Mouse (Mus musculus) cerebellum, adult 2 months (tissue): ENCODE results near the gene Lcn3. TPM values are rescaled to one million over a fixed set of nuclear protein-coding genes. Genes with fewer than 3 reads are reported as not detected.
"Not testable (repeated sequence)": the region's sequence is repeated elsewhere in the genome, so short reads cannot be mapped to it uniquely, and the experiment has no call there.

ENCODE experiments used
- DNase-seq, 2 experiments: peaks; one replicate each; pipeline ENCODE4 v3.0.0; 2021
- H3K27ac ChIP-seq: fragments of 200-500 bp; 2 replicates; pipeline ENCODE4 v1.5.1; 2012; ENCODE audit warnings: low read length, control low read depth, inconsistent platforms; ENCODE audit not compliant: insufficient read depth
- H3K27me3 ChIP-seq: fragments of 200-500 bp; 2 replicates; pipeline ENCODE4 v1.6.1; 2012; ENCODE audit warnings: inconsistent platforms, mild to moderate bottlenecking, low read length, moderate library complexity; ENCODE audit not compliant: control insufficient read depth, insufficient read depth
- H3K4me1 ChIP-seq: fragments of 200-500 bp; 2 replicates; pipeline ENCODE4 v1.6.1; 2011; ENCODE audit warnings: low read length; ENCODE audit not compliant: control insufficient read depth, insufficient read depth
- H3K4me3 ChIP-seq: fragments of 200-500 bp; replicated peaks from 2 replicates; pipeline ENCODE3; 2011; ENCODE audit warnings: mild to moderate bottlenecking, low read depth, low read length, control low read depth; ENCODE audit not compliant: insufficient read depth
- CTCF ChIP-seq: fragments of 200-500 bp; IDR thresholded peaks from 2 replicates; pipeline ENCODE4 v1.5.1; 2011; ENCODE audit warnings: low read depth, mild to moderate bottlenecking, control low read depth, low read length, moderate library complexity, borderline replicate concordance; ENCODE audit not compliant: insufficient read depth
- POLR2A ChIP-seq: fragments of 200-500 bp; IDR thresholded peaks from 2 replicates; pipeline ENCODE4 v1.6.1; 2011; ENCODE audit warnings: low read length, control low read depth, borderline replicate concordance; ENCODE audit not compliant: insufficient read depth
- WGBS: fragments of 180-500 bp; shearing (Covaris S2); methylation state at CpG from one replicate; pipeline ENCODE4 v1.1.7; 2018; 5-methylcytosine and 5-hydroxymethylcytosine counted together
- polyA plus RNA-seq: library from polyadenylated mRNA; depleted of rRNA; stranded (reverse); fragments of >200 nt; gene quantifications from 2 replicates; pipeline ENCODE4 v1.2.3, GENCODE M21; 2012; rRNA removed

The Lcn3 gene
- polyA plus RNA-seq = not detected in 2 replicates

DNA sequence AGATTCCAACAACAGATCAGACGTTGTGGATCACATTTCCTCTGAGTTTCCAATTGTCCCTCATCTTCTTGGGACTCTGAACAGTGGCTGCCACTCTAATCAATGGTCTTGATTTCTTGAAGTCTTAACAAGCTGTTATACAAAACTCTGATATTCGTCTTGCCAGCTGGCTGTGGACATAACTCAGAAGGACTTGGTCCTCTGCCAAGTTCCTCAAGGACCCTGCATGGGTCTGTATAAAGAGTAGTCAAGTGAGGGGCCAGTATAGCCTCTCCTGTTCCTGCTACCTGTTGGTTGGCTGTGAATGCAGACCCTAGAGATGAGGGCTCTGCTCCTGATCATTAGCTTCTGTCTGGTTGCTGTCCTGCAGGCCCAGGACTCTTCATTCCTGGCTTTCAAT, at the start of gene Lcn3:
Gene Lcn3, plus strand, starts transcription at position 301 of the 400 bp plus-strand sequence.
- H3K4me3 ChIP-seq = no peak within 1 kb of the TSS
- H3K27me3 ChIP-seq = no peaks in the 10 kb centered on the region
- H3K4me1 ChIP-seq = no peaks in the 10 kb centered on the region
- H3K27ac ChIP-seq = no peak within 1 kb of the TSS
- 14% methylated on average over 2 of the region's 2 CpGs for WGBS
- no peak for DNase-seq
- TF ChIP-seq POLR2A (no peak), CTCF (no peak)

DNA sequence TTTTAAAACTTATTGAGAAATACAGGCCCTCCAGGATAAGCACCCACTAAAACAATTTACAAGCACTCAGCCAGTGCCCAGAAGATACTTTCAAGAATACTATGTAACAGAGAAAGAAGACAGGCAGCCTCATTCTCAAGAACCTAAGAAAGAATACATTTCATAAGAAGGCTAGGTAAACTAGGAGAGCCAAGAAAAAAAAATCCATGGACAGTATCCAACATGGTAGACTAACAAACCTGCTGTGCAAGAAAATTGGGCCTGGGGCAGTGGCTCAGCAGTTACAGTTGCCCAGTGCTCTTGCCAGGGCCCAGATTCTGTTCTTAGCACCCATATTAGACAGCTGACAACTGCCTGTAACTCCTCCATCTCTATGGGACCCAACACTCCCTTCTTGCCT, 48.1 kb upstream of the Lcn3 start:
- H3K27ac ChIP-seq = no peak overlapping the region
- TF ChIP-seq POLR2A (no peak), CTCF (no peak)
- DNase-seq = no peak
- no peaks in the 10 kb centered on the region for H3K27me3 ChIP-seq
- no peaks in the 10 kb centered on the region for H3K4me1 ChIP-seq
- H3K4me3 ChIP-seq = no peak overlapping the region

DNA sequence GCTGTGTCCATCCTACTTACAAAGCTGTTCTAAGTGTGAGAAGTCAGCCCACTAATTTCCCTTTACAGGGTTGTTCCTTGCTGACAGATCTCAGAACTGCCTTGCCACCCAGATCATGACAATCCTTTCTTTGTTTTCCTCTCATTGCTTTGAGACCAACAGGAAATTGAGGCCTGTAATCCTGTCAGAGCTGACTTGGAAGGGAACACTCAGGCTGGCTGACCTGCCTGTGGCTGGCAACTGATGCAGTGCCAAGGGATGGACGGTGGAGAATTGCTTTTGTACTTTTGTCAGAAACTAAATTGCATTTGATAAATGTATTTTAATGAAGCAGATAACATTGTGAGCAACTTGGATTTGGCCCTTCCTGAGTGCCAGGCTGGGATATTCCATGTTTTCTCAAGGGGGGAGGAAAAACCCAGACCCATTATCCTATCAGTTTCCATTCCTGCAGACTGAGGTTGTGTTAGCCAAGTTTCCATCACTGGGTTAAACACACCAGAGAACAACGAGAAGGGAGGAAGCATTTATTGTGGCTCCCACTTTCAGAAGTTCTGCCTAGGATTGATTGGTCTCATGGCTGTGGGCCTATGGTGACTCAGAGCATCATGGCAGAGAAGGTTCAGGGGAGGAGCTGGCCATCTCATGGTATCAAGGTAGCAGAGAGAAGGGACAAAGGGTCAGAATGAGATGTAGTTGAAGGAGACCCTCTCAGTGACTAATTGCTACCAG, 32.0 kb upstream of the Lcn3 start:
- TF ChIP-seq CTCF (no peak), POLR2A (no peak)
- Histone ChIP-seq H3K27ac (no peak overlapping the region), H3K4me3 (no peak overlapping the region), H3K27me3 (no peaks in the 10 kb centered on the region), H3K4me1 (no peaks in the 10 kb centered on the region)
- DNase-seq = no peak
- 31% methylated on average over 2 of the region's 2 CpGs for WGBS

DNA sequence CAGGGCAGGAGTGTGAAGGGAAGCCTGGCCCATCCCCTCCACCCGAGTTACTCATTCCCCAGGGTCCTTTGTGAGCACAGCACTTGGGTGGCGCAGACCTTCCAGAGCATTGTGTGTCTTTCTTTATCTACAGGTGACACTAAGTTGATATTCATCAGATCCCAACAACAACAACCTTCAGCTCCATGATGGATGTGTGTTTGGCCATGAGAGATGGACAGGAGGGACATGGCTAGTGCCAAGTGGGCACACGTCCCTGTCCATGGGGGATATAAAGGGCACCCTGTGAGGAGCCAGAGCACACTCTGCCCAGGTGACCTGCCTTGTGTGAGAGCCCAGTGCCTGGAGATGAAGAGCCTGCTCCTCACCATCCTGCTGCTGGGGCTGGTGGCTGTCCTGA, 28.7 kb upstream of the Lcn3 start, which contains the start of gene Obp2b:
Gene Obp2b, plus strand, starts transcription at position 301 of the 400 bp plus-strand sequence.
- WGBS = 66% methylated on average over 3 of the region's 3 CpGs
- H3K27me3 ChIP-seq, H3K4me3 ChIP-seq, H3K27ac ChIP-seq, DNase-seq, H3K4me1 ChIP-seq: not testable (repeated sequence)

DNA sequence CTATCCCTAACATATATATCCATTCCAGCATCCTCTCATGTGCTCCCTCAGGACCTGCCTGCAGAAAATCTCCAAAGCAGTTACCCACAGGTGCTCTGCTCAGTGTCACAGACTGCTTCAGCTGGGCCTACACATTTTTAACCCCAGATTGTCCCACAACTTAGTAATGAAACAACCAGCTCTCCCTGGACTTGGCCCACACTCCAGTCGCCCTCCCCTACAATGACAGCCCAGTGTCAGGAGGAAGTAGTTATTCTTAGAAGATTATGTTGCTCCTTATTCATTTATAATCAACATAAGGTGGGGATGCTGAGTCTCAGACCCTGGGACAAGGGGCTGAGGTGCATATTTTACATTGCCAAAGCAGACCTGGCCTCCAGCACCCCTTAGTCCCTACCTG, 23.7 kb upstream of the Lcn3 start:
- Histone ChIP-seq H3K4me3 (no peak overlapping the region), H3K27me3 (no peaks in the 10 kb centered on the region), H3K27ac (no peak overlapping the region), H3K4me1 (no peaks in the 10 kb centered on the region)
- WGBS = 46% methylated on average over 1 of the region's 1 CpGs
- TF ChIP-seq CTCF = no peak
- no peak for TF ChIP-seq POLR2A
- no peak for DNase-seq

DNA sequence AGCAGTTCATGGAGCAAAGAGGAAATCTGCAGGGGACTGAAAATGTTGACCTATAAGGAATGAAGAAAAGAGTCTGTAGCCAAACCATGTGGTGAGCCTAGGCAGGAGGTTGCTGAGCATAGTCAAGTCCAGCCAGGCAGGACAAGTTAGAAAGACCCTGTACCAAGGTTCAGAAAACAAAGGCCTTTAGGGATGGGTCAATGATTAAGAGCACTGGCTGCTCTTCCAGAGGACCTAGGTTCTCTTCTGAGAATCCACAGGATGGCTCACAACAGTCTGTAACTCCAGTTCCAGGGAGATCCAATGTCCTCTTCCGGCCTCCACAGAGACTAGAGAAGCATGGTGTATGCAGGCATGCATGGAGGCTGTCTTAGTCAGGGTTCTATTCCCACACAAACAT, 11.2 kb upstream of the Lcn3 start:
- DNase-seq = no peak
- H3K4me1 ChIP-seq = no peaks in the 10 kb centered on the region
- TF ChIP-seq POLR2A = no peak
- no peak for TF ChIP-seq CTCF
- 95% methylated on average over 1 of the region's 1 CpGs for WGBS
- H3K27me3 ChIP-seq = no peaks in the 10 kb centered on the region
- H3K4me3 ChIP-seq = no peak overlapping the region
- no peak overlapping the region for H3K27ac ChIP-seq

DNA sequence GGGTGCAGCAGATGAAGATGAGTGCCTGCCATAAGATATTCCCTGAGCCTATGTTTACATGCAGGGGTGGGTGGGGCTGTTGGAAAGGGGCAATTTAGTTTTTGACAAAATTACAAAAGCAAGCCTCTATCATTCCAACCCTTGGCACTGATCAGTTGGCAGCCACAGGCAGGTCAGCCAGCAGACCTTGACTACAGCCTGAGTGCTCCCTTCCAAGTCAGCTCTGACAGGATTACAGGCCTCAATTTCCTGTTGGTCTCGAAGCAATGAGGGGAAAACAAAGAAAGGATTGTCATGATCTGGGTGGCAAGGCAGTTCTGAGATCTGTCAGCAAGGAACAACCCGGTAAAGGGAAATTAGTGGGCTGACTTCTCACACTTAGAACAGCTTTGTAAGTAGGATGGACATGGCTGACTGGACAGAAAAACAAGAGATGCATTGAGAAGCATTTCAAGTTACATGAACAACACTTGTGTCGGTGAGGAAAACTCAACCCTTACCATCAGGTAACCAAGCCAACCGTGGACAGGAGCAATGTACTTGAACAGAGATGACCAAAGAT, 7.2 kb upstream of the Lcn3 start:
- Histone ChIP-seq H3K27me3 (no peaks in the 10 kb centered on the region), H3K4me1 (no peaks in the 10 kb centered on the region), H3K27ac (no peak overlapping the region), H3K4me3 (no peak overlapping the region)
- WGBS = 23% methylated on average over 4 of the region's 4 CpGs
- DNase-seq = no peak
- no peak for TF ChIP-seq CTCF
- TF ChIP-seq POLR2A = no peak

DNA sequence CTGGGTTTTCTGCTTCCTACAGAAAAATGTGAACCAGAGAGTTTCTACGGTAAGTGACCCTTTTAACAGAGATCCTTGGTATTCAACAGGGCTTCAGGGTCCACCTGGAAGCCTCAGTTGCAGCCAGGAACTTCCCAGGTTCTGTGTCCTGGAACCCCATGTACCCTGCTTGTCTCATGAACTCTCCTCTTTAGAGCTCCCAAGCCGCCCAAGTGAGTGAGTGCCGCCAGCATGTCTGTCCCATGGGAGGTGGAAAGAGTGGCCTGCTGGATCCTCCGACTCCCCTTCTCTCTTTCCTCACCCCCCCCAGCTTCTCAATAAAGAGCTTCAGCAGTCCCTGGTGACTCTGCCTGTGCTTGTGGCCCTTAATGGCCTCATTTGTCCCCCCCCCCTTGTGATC, 2.4 kb downstream of the Lcn3 start:
- no peak overlapping the region for H3K4me3 ChIP-seq
- no peaks in the 10 kb centered on the region for H3K4me1 ChIP-seq
- no peak overlapping the region for H3K27ac ChIP-seq
- no peaks in the 10 kb centered on the region for H3K27me3 ChIP-seq
- TF ChIP-seq CTCF = no peak
- TF ChIP-seq POLR2A = no peak
- no peak for DNase-seq
- WGBS = 73% methylated on average over 4 of the region's 4 CpGs
